Mouse (Mus musculus): ENCODE results near the gene Gmppb.

Gene Gmppb

DNA sequence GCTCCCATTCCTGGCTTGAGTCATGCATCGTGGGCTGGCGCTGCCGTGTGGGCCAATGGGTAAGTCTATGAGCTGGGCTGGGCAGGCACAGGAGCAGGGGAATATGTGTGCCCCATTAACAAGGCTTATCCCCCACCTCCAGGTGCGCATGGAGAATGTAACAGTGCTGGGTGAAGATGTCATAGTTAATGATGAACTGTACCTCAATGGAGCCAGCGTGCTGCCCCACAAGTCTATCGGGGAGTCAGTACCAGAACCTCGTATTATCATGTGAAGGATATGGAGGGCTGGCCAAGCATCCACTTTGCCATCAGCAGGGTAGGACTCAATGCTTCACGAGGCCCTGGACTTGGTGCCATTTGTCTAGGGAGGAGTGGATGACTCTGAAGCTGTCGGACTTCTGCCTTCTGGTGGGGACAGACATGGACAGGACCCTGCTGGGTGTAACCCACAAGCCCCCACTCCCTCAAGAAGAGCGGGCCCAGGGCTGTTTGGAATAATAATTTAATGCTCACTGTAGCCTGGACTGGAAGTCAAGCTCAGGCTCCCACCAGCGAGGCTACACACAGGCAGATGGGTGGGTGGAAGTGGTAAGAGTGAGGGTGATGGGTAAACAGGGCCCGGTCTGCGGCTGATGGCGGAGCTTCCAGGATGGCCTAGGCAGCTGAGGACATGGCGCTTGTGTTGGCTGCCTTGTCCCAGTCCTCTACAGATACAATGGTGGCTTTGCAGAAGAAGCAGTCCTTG lies 2.3 kb downstream of the Gmppb start:
- no peak for DNase-seq (ENCODE audit: low read depth in 2 of 2, low spot score in 2 of 2)

DNA sequence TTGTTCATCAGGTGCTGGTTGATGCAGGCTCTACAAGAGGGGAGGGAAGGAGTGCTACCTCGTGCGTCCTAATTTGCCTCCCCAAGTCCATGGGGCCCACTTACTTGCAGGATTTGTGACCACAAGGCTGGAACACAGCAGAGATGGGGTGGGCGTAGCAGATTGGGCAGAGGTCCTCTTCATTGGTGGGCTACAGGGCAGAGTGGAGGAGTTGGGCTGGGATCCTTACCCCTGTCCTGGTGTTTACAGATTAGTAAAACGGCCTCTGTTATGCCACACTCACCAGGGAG lies 2.8 kb downstream of the Gmppb start:
- no peak for DNase-seq (ENCODE audit: low read depth in 2 of 2, low spot score in 2 of 2)

DNA sequence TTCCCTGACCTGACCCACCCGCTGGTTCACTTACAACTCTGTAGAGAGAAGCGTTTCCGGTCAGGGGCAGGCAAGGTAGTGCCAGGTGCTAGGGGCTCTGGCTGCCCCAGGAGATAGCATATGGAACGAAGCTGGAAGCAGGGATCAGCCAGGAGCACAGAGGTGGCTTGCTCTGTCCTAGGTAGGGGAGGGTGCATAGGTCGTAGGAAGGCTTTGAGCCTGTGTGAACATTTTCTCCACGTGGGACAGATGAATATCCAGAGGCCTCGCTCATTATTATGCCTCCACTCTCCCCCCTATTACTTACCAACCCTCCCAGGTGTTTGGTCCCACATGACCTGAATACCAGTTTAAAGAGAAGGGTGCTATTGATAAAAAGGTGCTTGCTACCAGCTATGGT lies 3.4 kb downstream of the Gmppb start:
- no peak for DNase-seq (ENCODE audit: low read depth in 2 of 2, low spot score in 2 of 2)

DNA sequence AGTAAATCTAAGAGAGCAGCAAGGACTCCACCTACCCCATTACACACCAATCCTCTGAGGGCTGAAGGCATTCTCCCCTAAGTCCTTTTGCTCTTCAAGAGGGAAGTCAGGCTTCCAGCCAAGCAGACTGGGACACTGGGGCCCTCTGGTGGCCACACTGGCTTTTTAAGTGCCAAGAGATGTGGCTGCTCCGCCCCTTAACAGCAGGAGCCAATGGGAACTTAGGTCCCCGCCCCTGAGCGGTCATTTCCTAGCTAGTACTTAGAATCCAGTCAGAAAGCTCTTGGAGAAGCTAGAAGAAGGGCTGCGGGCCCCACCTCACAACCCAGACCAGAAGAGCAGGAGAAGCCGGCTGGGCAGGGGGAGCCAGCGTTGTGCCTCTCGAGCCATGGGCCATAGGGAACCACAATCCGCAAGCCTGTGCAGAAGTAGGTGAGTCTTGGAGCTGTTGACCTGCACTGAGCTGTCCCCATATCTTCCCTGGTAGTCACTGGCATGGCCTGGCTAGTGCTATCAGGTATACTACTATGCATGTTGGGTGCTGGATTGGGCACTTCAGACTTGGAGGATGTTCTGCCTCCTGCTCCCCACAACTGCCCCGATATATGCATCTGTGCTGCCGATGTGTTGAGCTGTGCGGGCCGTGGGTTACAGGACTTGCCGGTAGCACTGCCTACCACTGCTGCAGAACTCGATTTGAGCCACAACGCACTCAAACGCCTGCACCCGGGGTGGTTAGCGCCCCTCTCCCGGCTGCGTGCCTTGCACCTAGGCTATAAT lies 4.0 kb downstream of the Gmppb start, which contains the start of gene Amigo3:
TSS of gene Amigo3 (plus strand) at position 275 of the 780 bp plus-strand sequence.
- DNase-seq (ENCODE audit: low read depth in 2 of 2, low spot score in 2 of 2): peak; percentile 92 to 97

DNA sequence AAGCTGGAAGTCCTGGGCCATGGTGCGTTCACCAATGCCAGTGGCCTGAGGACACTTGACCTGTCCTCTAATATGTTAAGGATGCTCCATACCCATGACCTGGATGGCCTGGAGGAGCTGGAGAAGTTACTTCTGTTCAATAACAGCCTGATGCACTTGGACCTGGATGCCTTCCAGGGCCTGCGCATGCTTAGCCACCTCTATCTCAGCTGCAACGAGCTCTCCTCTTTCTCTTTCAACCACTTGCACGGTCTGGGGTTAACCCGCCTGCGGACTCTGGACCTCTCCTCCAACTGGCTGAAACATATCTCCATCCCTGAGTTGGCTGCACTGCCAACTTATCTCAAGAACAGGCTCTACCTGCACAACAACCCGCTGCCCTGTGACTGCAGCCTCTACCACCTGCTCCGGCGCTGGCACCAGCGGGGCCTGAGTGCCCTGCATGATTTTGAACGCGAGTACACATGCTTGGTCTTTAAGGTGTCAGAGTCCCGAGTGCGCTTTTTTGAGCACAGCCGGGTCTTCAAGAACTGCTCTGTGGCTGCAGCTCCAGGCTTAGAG lies 4.7 kb downstream of the Gmppb start:
- no peak for DNase-seq (ENCODE audit: low read depth in 2 of 2, low spot score in 2 of 2)

DNA sequence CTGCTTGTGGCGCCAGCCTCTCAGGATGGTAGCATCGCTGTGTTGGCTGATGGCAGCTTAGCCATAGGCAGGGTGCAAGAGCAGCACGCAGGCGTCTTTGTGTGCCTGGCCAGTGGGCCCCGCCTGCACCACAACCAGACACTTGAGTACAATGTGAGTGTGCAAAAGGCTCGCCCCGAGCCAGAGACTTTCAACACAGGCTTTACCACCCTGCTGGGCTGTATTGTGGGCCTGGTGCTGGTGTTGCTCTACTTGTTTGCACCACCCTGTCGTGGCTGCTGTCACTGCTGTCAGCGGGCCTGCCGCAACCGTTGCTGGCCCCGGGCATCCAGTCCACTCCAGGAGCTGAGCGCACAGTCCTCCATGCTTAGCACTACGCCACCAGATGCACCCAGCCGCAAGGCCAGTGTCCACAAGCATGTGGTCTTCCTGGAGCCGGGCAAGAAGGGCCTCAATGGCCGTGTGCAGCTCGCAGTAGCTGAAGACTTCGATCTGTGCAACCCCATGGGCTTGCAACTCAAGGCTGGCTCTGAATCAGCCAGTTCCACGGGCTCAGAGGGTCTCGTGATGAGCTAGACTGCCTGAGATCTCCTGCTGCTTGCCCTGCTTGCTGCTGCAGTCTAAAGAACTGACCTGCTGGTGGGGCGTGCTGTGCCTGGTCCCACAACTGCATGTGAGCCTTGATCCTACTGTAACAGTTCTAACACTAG lies 5.4 kb downstream of the Gmppb start:
- DNase-seq (ENCODE audit: low read depth in 2 of 2, low spot score in 2 of 2): no peak

DNA sequence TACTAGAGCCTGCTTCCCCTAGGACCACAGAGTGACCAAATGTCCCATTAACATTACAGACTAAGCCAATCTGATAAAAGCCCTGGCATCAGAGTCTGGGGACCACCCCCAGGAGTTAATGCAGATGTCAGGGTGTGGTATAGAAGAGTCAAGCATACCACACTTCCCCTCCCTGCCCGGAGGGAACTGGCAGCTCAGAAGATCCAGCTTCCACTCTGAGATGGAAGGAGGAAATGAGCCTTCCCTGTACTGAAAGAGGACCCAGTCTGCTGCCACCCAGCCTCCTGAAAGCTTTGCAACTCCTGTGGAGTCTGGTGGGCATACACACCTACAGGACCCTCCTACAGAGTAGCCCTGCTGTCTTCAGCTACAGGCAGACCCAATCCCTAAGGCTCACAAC lies 6.0 kb downstream of the Gmppb start:
- DNase-seq (ENCODE audit: low read depth in 2 of 2, low spot score in 2 of 2): no peak

DNA sequence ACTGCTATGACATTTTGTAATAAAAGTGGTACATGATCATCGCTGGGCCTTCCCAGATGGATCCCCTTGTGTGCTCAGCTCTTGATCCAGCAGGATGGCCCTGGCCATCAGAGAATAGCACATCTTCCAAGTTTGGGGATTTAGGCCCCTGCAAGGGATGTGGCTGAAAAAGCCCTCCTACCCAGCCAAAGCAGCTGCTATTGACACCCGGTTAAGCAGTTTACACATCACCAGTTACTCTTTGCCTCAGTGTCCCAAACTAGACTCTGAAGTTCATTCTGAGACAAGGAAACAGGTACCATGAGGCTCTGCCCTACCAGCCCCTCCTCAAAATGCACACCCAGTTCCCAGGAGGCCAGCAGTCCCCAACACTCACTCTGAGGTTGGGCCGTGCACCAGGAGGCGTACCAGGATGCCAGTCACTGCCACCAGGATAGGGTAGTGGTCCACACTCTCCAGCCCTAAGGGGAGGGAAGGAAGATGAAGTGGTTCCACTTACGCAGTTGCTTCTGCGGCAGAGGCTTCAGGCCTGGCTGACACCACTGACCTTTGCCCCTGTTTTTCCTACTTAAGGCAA lies 6.7 kb downstream of the Gmppb start:
- DNase-seq (ENCODE audit: low read depth in 2 of 2, low spot score in 2 of 2): no peak

DNA sequence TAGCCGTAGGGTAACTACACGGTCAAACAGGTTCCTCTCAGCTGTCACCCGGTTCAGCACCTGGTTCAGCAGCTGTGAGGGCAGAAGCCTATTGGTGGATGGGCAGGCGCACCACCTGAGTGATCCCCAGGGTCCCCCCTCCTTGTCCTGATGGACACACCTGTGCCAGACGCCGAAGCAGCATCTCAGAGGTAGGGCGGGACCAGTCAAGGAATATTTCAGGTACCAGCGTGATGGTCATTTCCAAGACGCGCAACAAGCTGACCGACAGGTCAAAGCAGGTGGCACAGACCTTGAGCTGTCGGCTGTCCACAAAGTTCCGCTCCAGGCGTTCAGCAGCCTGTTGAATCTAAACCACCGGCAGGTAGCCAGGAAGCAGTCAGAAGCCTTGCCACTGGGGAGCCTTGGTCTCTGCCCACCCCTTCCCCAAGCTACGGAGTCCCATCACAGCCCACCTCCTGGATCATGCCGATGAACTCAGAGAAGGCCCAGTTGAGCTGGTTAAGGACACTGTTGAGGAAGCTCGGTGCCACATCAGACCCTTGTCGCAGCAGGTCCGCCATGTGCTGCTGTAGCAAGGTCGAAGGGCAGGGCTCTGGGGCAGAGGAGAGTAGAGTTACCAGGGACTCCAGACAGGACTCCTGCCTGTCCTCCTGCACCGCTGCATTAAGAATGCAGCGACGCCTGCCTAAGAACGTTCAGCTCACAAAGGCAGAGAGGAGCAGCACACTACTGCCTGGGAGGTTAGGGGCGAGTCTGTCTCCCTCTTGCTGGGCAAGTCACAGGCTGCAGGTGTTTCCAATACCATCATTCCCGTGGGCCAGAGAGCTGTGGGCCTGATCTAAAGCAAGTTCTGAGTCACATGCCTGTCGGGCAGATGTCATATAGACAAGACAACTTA lies 7.6 kb downstream of the Gmppb start:
- DNase-seq (ENCODE audit: low read depth in 2 of 2, low spot score in 2 of 2): no peak

DNA sequence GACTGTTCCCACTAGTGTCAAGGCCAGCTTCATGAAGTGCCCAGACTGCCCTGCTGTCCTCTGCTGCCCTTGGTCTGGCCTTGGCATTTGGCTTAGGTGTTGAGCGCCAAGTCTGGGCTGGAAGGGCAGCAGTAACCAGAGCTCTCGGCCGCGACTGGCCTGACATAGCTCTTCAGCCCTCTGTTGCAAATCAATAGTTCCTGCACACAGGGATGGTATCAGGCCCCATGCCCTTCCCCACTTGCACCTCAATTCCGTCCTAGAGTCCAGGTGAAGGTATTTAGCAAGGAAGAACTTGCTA lies 8.2 kb downstream of the Gmppb start:
- DNase-seq (ENCODE audit: low read depth in 2 of 2, low spot score in 2 of 2): no peak

DNA sequence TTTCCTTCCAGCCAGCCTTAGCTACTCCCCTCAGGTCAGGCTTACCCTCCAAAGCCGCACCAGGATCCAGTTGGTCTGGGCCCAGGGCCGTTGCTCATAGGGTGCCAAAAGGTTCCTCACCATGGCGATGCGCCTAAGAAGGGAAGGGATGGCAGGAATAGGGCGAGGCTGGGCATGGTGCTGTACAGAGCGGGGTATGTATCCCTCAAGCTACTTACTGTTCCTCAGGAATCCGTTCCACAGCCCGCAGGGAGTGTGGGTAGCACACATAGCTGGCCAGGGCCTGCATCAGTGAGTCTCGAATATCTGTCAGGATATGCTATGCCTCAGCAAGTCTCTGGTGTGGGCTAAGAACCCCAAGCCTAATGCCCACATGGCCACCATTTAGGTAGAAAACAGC lies 9.2 kb downstream of the Gmppb start:
- no peak for DNase-seq (ENCODE audit: low read depth in 2 of 2, low spot score in 2 of 2)

DNA sequence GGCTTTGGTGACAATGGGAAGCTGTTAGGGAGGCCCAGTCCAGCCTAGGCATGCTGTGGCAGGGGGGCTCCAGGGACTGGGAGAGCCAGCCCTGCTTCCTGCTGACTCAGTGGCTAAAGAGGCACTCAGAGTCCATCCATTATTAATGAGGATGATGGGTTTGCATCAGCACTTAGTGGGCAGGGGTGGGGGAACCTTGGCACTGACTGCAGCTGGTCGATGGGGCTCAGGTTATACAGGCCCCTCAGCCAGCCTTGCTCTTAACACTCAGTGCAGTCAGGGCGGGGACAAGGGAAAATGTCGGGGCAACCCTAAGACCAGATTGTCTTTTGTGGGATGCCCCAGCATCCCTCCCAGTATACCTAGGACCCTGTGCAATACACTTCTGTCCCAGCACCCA lies 13.1 kb downstream of the Gmppb start:
- DNase-seq (ENCODE audit: low read depth in 2 of 2, low spot score in 2 of 2): no peak

DNA sequence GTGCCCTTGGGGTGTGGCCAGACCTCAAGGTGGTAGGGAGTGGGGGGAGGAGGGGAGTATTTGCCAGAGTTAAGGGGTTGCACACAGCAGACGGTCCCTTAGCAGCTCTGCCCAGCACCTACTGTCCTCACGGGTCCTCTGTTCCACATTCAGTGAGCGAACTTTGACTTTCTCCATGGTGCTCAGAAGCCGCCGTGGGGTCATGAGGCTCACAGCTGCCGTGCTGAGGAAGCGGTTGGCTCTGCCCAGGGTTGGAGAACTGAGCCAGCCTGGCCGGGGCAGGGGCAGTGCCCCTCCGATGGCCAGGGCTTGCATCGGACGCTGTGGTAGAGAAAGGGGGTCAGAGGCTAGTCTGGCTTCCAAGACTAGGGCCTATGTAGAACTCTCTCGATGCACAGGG lies 14.3 kb downstream of the Gmppb start:
- no peak for DNase-seq (ENCODE audit: low read depth in 2 of 2, low spot score in 2 of 2)

DNA sequence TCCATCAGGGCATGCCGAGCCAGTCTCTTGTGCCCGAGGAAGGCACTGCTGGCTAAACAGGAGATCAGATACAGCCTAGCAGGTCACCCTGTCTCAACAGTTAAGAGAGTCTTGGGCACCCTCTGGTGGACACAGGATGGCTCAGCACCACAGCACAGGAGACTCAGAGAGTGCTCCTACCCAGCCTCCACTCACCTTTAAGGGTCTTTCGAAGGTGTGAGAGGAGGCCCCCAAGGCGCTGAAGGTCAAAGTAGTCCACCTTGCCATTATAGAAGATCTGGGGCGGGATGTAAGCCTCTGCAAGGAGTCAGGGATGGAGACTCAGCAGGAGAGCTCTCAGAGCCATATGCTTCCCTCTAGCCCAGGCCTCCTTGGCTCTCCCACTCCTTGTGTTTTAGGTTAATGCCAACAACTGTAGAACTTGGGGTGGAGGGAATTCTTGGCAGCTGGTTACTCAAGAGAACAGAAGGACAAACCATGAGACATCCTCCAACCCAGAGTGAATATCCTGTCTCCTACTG lies 16.5 kb downstream of the Gmppb start:
- no peak for DNase-seq (ENCODE audit: low read depth in 2 of 2, low spot score in 2 of 2)

DNA sequence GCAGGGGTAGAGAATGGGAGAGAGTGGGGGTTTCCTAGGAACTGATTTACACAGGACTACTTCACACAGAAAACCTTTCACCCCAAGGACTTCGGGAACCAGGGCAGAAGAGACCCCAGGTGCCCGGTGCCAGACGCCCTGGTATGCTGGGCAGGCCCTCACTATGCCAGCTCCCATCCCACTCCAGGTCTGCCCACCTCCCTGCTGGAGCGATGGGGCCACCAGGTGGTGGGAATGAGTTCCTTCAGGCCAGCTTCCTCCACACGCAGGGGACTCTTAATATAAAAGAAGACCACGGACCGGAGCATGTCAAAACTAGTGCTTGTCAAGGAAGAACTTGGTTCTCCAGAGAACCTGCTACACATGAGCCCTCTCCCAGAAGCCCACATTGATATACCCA lies 18.2 kb downstream of the Gmppb start:
- DNase-seq (ENCODE audit: low read depth in 2 of 2, low spot score in 2 of 2): no peak

DNA sequence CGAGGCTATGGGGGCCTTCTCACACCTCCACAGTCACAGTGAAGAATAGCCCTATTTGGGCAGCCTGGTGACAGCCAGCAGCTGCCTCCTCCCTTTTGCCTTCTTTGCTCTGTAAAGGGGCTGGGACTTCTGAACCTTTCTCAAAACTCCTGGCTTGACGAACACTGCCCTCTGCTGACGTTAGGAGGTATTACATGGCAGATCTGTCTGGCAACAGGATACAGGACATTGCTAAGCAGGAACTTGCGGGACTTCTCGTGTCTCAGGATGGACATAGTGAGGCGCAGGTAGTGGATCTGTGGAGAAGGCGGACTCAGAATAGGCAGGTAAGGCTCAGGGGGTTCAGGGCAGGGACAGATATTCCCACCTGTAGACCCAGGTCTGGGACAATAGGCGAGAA lies 18.9 kb downstream of the Gmppb start:
- peak; percentile 78 to 84 for DNase-seq (ENCODE audit: low read depth in 2 of 2, low spot score in 2 of 2)

DNA sequence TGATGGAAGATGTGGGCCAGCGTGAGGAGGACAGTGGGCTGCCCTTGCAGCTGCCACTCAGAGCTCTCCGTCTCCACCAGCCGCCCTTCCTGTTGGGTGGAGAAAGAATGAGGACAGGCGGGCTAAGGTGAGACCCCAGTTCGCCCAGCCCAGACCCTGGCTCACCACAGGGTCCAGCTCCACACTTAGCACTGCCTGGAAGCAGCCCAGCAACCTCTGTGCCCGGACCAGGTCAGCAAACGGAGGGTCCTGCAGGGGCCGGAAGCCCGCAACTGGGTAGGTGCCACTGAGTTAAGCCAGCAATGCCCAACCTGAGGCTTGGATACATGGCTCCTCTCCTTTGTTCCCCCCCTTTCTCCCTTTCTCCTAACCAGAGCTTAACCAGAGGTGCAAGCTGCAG lies 20.0 kb downstream of the Gmppb start:
- DNase-seq (ENCODE audit: low read depth in 2 of 2, low spot score in 2 of 2): no peak

DNA sequence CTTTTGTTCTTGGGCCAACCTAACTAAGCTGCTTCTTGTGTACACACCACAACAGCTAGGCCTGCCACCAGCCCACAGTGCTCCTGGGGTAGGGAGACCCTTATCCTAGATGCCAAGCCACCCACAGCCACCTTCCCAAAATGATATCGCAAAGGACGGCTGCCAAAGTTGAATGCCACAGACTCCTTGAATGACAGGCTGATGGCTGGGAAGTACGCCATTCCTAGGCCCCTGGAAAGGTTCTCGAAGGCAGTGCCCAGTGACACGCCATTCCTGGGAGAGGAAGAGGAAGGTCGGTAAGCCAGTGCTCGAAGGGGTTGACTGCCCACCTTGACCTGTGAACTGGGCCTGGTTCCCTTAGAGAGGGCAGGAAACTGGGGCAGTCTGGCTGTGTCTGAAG lies 20.5 kb downstream of the Gmppb start:
- DNase-seq (ENCODE audit: low read depth in 2 of 2, low spot score in 2 of 2): no peak

DNA sequence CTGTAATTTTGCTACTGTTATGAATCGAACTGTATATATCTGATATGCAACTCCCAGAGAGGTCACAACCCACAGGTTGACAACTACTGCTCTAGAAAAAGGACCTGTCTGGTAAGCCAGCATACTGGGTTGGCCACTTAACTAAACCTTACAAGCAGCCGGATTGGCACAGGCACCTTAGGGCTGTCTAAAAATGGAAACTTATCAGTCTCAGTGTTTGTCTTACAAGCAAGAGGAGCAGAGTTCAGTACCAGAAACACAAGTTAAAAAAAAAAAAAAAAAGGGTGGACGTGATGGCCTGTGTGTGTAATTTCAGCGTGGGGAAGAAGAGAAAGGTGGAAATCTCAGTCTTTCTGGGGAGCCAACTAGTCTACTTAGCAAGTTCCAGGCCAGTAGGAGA lies 22.8 kb downstream of the Gmppb start:
- DNase-seq (ENCODE audit: low read depth in 2 of 2, low spot score in 2 of 2): no peak

DNA sequence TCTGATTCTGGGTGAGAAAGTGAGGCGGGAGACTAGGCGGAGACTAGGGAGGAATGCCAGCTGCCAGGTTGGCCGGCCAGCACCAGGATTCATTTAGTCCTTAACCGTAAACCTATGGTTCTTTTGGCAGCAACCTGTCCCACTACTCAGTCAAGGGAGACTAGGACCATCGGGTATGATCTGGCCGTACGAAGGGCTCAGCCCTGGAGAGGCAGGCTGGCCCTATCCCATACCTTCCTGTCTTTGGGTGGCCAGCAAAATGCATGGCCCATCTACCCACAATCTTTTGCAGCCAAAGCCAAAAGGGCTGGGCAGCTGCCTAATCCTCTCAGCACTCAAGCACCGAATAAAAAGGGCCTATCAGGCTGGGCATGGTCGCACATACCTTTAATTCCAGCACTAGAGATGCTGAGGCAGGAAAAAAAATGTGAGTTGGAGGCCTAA lies 23.5 kb downstream of the Gmppb start:
- no peak for DNase-seq (ENCODE audit: low read depth in 2 of 2, low spot score in 2 of 2)
